Mouse (Mus musculus): ENCODE results near the gene Hist2h4.
A peak's percentile ranks its signal among the peaks of the same experiment; 100 is the strongest.
"Not testable (repeated sequence)": the region's sequence is repeated elsewhere in the genome, so short reads cannot be mapped to it uniquely, and the experiment has no call there.

Gene Hist2h4

DNA sequence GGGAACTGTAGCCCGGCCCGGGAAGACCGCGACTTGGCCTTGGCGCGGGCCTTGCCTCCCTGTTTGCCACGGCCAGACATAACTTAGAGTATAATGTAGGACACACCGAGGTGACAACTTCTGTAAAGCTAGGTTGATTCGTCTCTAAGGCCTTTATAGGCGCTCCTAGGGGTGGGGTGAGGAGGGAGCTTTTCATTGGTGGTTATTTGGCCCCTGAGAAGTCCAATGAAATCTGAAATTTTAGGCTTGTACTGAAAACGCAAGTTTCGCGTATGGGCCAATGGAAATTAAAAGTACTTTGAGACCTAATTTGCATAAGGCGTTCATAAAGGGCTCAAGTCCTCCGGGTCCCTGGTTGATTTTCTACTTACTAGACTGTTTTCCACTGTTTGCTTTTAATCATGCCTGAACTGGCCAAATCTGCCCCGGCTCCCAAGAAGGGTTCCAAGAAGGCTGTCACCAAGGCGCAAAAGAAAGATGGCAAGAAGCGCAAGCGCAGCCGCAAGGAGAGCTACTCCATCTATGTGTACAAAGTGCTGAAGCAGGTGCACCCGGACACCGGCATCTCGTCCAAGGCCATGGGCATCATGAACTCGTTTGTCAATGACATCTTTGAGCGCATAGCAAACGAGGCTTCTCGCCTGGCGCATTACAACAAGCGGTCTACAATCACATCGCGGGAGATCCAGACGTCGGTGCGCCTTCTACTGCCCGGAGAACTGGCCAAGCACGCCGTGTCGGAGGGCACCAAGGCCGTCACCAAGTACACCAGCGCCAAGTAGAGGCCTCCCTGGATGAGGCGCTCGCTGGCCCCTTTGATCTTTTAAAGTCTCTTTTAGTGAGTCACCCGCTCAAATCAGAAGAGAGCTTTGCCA is 42.1 kb downstream of the Hist2h4 start, which contains the start of the genes Hist2h2ac and Hist2h2be:
Gene Hist2h2ac, minus strand, starts transcription at position 116 of the 875 bp plus-strand sequence.
Gene Hist2h2be, plus strand, starts transcription at position 355 of the 875 bp plus-strand sequence.
- DNase-seq: peak; percentile 99

DNA sequence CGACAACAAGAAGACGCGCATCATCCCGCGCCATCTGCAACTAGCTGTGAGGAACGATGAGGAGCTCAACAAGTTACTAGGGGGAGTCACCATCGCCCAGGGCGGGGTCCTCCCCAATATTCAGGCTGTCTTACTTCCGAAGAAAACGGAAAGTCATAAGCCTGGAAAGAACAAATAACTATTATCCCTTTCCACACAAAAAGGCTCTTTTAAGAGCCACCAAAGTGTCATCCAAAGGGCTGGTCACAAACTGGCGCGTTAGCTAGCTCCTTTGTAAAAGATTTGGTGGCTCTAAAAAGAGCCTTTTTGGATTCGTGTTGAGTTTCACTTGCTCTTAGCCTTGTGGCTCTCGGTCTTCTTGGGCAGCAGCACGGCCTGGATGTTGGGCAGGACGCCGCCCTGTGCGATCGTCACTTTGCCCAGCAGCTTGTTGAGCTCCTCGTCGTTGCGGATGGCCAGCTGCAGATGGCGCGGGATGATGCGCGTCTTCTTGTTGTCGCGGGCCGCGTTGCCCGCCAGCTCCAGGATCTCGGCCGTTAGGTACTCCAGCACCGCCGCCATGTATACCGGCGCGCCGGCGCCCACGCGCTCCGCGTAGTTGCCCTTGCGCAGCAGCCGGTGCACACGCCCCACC is 42.9 kb downstream of the Hist2h4 start:
- not testable (repeated sequence) for DNase-seq

DNA sequence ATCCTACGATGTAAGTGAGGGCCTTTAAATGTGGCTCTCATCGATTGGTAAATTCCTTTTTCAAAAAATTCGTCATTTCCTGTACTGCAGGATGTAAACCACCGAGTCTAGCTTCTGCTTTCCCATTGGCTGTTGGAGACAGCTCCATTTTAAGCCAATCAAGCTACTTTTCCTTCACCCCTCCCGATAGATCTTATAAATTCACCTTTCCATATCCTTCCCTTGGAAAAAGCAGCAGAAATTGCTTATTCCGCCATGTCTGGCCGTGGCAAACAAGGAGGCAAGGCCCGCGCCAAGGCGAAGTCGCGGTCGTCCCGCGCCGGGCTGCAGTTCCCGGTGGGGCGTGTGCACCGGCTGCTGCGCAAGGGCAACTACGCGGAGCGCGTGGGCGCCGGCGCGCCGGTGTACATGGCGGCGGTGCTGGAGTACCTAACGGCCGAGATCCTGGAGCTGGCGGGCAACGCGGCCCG is 43.4 kb downstream of the Hist2h4 start, which contains the start of the genes Bola1 and Hist2h2ab:
Gene Bola1, minus strand, starts transcription at position 49 of the 470 bp plus-strand sequence.
Gene Hist2h2ab, plus strand, starts transcription at position 205 of the 470 bp plus-strand sequence.
- DNase-seq: peak; percentile 99

DNA sequence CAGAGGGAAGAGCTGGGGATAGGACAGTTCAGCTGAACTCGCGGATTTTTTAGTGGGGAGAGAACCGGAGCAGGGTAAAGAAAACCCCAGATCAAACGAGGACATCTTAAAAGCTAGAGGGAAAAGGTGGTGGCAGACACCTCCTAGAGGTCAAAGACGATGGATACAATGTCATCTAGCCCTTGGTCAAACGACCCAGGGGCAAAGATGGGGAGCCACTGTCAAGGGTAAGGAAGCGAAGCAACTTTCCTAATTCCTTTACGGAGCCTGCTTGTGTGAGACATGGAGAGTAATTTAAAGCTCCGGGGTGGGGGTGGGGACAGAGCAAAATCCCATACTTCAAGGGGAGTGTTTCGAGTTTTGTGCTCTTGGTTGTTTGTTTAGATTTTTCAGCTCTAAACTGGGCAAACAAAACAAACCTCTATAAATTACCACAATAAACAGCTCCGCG is 43.9 kb downstream of the Hist2h4 start:
- peak; percentile 94 for DNase-seq

All from heart, adult 11 months (tissue).